Mouse (Mus musculus) heart, adult 2 months (tissue): ENCODE data around the gene Prdm5. TPM values are rescaled to one million over a fixed set of nuclear protein-coding genes. Genes with fewer than 3 reads are reported as not detected.

Experiments used
- DNase-seq, 2 experiments: peaks; one replicate each; pipeline ENCODE4 v3.0.0; 2021
- H3K27ac ChIP-seq: fragments of 200-600 bp; 2 replicates; pipeline ENCODE4 v1.8.1; 2022
- H3K27me3 ChIP-seq: fragments of 200-500 bp; 2 replicates; pipeline ENCODE4 v1.6.1; 2012; ENCODE audit warnings: mild to moderate bottlenecking, low read length, inconsistent platforms, mixed read lengths; ENCODE audit not compliant: control insufficient read depth, insufficient read depth
- H3K36me3 ChIP-seq: fragments of 200-500 bp; 2 replicates; pipeline ENCODE4 v1.6.1; 2012; ENCODE audit warnings: low read length, inconsistent platforms; ENCODE audit not compliant: control insufficient read depth, insufficient read depth
- H3K4me1 ChIP-seq: fragments of 200-500 bp; 2 replicates; pipeline ENCODE4 v1.6.1; 2011; ENCODE audit warnings: low read length; ENCODE audit not compliant: control insufficient read depth, insufficient read depth
- H3K4me3 ChIP-seq: fragments of 200-600 bp; 2 replicates; pipeline ENCODE4 v1.8.1; 2022
- H3K79me2 ChIP-seq: fragments of 200-500 bp; replicated peaks from 2 replicates; pipeline ENCODE4 v1.6.1; 2012; ENCODE audit warnings: mild to moderate bottlenecking, inconsistent platforms, low read length, moderate library complexity, mixed read lengths; ENCODE audit not compliant: control insufficient read depth, insufficient read depth
- H3K9ac ChIP-seq: fragments of 200-500 bp; 2 replicates; pipeline ENCODE4 v1.6.1; 2012; ENCODE audit warnings: low read depth, mild to moderate bottlenecking, control low read depth, inconsistent platforms, low read length, mixed read lengths
- CTCF ChIP-seq: fragments of 200-600 bp; IDR thresholded peaks from 2 replicates; pipeline ENCODE4 v1.8.1; 2022; ENCODE audit warnings: antibody characterized with exemption, mild to moderate bottlenecking, moderate library complexity
- EP300 ChIP-seq: fragments of 200-500 bp; IDR thresholded peaks from 2 replicates; pipeline ENCODE4 v1.6.1; 2011; ENCODE audit warnings: low read depth, low read length, control low read depth; ENCODE audit not compliant: insufficient read depth
- POLR2A ChIP-seq: fragments of 200-500 bp; IDR thresholded peaks from 2 replicates; pipeline ENCODE4 v1.6.1; 2011; ENCODE audit warnings: mild to moderate bottlenecking, low read depth, low read length, control low read depth; ENCODE audit not compliant: insufficient read depth
- WGBS: fragments of 180-500 bp; shearing (Covaris S2); methylation state at CpG from one replicate; pipeline ENCODE4 v1.1.7; 2018; 5-methylcytosine and 5-hydroxymethylcytosine counted together
- intact Hi-C: fragments of 180-260 bp; cut with DNase I; formaldehyde crosslinking; loops from one replicate; pipeline ENCODE4 v1.15.1; 2025
- polyA plus RNA-seq: library from polyadenylated mRNA; depleted of rRNA; stranded (reverse); fragments of >200 nt; gene quantifications from 2 replicates; pipeline ENCODE4 v1.2.3, GENCODE M21; 2012
- total RNA-seq, 2 experiments: library from RNA; stranded (reverse); gene quantifications; 2 replicates each; pipeline ENCODE4 v1.2.3; 2021

Prdm5 gene
- total and polyA plus RNA-seq, 3 experiments: 2.8 to 8.4 (median 7.5) TPM

GRCm38 (mm10) chr6:65878300-65878699 is 99.5 kb downstream of the Prdm5 start:
- Histone ChIP-seq H3K4me3 (no peak overlapping the region), H3K27ac (no peak overlapping the region), H3K36me3 (no peaks in the 10 kb centered on the region), H3K79me2 (no peaks in the 10 kb centered on the region), H3K9ac (no peak overlapping the region), H3K27me3 (no peaks in the 10 kb centered on the region), H3K4me1 (no peaks in the 10 kb centered on the region)
- intact Hi-C loops: no loop called here
- 84% methylated on average over 1 of the region's 1 CpGs for WGBS
- no peak for DNase-seq
- TF ChIP-seq EP300: no peak
- TF ChIP-seq POLR2A: no peak
- no peak for TF ChIP-seq CTCF

GRCm38 (mm10) chr6:65888835-65889234 is 110.0 kb downstream of the Prdm5 start:
- no peak for TF ChIP-seq CTCF
- TF ChIP-seq EP300: no peak
- TF ChIP-seq POLR2A: no peak
- no peaks in the 10 kb centered on the region for H3K27me3 ChIP-seq
- WGBS: 100% methylated on average over 1 of the region's 1 CpGs
- no peaks in the 10 kb centered on the region for H3K36me3 ChIP-seq
- no peak overlapping the region for H3K27ac ChIP-seq
- intact Hi-C loops: no loop called here
- no peak overlapping the region for H3K4me3 ChIP-seq
- DNase-seq: no peak
- H3K9ac ChIP-seq: no peak overlapping the region
- no peaks in the 10 kb centered on the region for H3K79me2 ChIP-seq
- no peaks in the 10 kb centered on the region for H3K4me1 ChIP-seq

- DNase-seq: no peak
- no peak overlapping the region for H3K9ac ChIP-seq
- WGBS: 93% methylated on average over 4 of the region's 4 CpGs
- H3K79me2 ChIP-seq: no peaks in the 10 kb centered on the region
- H3K4me1 ChIP-seq: no peaks in the 10 kb centered on the region
- H3K4me3 ChIP-seq: no peak overlapping the region
- intact Hi-C loops: no loop called here
- H3K27me3 ChIP-seq: no peaks in the 10 kb centered on the region
- H3K36me3 ChIP-seq: no peaks in the 10 kb centered on the region
- H3K27ac ChIP-seq: no peak overlapping the region
- TF ChIP-seq CTCF (no peak), POLR2A (no peak), EP300 (no peak)
Measured at GRCm38 (mm10) chr6:65892045-65892660, 113.4 kb downstream of the Prdm5 start.

GRCm38 (mm10) chr6:65906657-65907182 is 127.9 kb downstream of the Prdm5 start:
- H3K9ac ChIP-seq: no peak overlapping the region
- no peak overlapping the region for H3K4me3 ChIP-seq
- intact Hi-C loops: no loop called here
- no peaks in the 10 kb centered on the region for H3K4me1 ChIP-seq
- WGBS: 74% methylated on average over 2 of the region's 2 CpGs
- H3K27me3 ChIP-seq: no peaks in the 10 kb centered on the region
- no peak for TF ChIP-seq POLR2A
- TF ChIP-seq CTCF: no peak
- no peak for TF ChIP-seq EP300
- H3K27ac ChIP-seq: no peak overlapping the region
- no peaks in the 10 kb centered on the region for H3K79me2 ChIP-seq
- no peak for DNase-seq
- no peaks in the 10 kb centered on the region; the same call in 1 of the 2 replicates for H3K36me3 ChIP-seq

GRCm38 (mm10) chr6:65915421-65915820 is 136.6 kb downstream of the Prdm5 start:
- no peak for DNase-seq
- Histone ChIP-seq H3K9ac (no peak overlapping the region), H3K36me3 (no peaks in the 10 kb centered on the region; the same call in 1 of the 2 replicates), H3K27ac (no peak overlapping the region), H3K4me1 (no peaks in the 10 kb centered on the region), H3K27me3 (no peaks in the 10 kb centered on the region), H3K4me3 (no peak overlapping the region), H3K79me2 (no peaks in the 10 kb centered on the region)
- intact Hi-C loops: no loop called here
- TF ChIP-seq POLR2A (no peak), CTCF (no peak), EP300 (no peak)
- WGBS: 86% methylated on average over 5 of the region's 5 CpGs

- 47% methylated on average over 3 of the region's 3 CpGs for WGBS
- Histone ChIP-seq H3K79me2 (no peaks in the 10 kb centered on the region), H3K27ac (no peak overlapping the region), H3K4me3 (no peak overlapping the region), H3K4me1 (no peaks in the 10 kb centered on the region), H3K36me3 (no peaks in the 10 kb centered on the region; the same call in 1 of the 2 replicates), H3K27me3 (no peaks in the 10 kb centered on the region), H3K9ac (no peak overlapping the region)
- TF ChIP-seq CTCF: no peak
- TF ChIP-seq POLR2A: no peak
- TF ChIP-seq EP300: no peak
- intact Hi-C loops: no loop called here
- DNase-seq: no peak
Measured at GRCm38 (mm10) chr6:65921703-65922102, 142.9 kb downstream of the Prdm5 start.
